Mouse (Mus musculus): Measurements from ENCODE around the gene 4930535I16Rik. TPM values are rescaled to one million over a fixed set of nuclear protein-coding genes. Genes with fewer than 3 reads are reported as not detected.

4930535I16Rik gene
- polyA plus RNA-seq, 1 experiment from 2014 or later = not detected

DNA sequence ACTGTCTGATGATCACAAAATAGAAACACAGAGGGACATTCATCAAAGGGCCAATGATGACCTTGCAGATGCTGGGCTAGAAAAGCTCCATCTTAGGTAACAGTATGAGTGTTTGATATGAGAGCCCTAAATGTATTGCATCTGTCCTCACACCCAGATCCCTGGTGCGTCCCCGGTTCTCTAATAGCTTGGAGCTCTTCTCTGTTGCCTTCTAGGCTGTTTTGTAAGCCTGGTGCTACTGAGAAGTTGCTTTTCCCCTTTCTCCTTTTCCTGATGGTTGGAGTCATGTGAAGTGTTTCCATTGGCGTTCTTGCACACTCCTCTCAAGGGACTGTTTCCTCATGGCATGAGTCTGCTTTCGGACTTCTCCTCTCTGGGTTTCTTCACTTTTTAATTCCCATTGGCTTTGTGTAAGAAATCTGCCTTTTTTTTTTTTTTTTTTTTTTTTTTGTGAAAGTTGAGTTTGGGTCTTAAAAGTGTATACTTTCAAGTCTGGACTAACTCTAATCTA is 3.3 kb upstream of the 4930535I16Rik start:
- no peak overlapping the region for H3K27ac ChIP-seq (replicated peaks; ENCODE audit: low read depth, low read length)
- H3K36me3 ChIP-seq (ENCODE audit: control insufficient read depth, insufficient read depth, low read length) = peaks cover 56% of the 10 kb centered on the region
- DNase-seq = no peak
- no peak overlapping the region for H3K4me2 ChIP-seq (ENCODE audit: low read length)
- no peak overlapping the region for H3K4me3 ChIP-seq (replicated peaks; ENCODE audit: low read depth, low read length)
- peaks cover 15% of the 10 kb centered on the region for H3K4me1 ChIP-seq (ENCODE audit: control insufficient read depth, insufficient read depth, low read length)
- no peak for ATAC-seq (ENCODE audit: low FRiP score, low TSS enrichment)
- no peak overlapping the region for H3K9ac ChIP-seq (replicated peaks; ENCODE audit: low read length)
- H3K9me3 ChIP-seq (ENCODE audit: control insufficient read depth, low read length) = no peaks in the 10 kb centered on the region
- WGBS = 95% methylated on average over 4 of the region's 4 CpGs
- no peaks in the 10 kb centered on the region for H3K27me3 ChIP-seq (ENCODE audit: control insufficient read depth, insufficient read depth, low read length)

DNA sequence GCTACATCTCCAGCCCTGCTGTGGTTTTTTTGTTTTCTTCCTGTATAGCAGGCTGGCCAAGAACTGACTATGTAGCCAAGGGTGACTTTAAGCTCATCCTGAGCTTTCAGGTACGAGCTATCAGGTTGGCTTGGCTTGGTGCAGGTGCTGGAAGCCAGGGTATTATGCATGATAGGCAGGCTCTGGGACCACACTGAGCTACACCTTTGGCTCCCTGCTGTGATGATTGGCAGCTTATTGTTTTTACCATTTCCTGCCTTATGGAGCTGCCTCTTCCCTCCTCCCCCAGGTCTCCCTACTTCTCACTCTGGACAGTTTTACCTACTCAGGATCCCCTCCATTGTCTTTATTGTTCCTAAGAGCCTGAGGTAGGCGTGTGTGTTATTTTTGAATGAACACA is 1.0 kb upstream of the 4930535I16Rik start:
- Histone ChIP-seq H3K4me2 (ENCODE audit: low read length) (peak overlapping the region; percentile 84), H3K27me3 (ENCODE audit: control insufficient read depth, insufficient read depth, low read length) (no peaks in the 10 kb centered on the region), H3K4me3 (replicated peaks; ENCODE audit: low read depth, low read length) (peak overlapping the region; percentile 98; the same call in 1 of the 2 replicates), H3K36me3 (ENCODE audit: control insufficient read depth, insufficient read depth, low read length) (peaks cover 34% of the 10 kb centered on the region), H3K9ac (replicated peaks; ENCODE audit: low read length) (peak overlapping the region; percentile 31; the same call in 1 of the 2 replicates), H3K27ac (replicated peaks; ENCODE audit: low read depth, low read length) (no peak overlapping the region), H3K9me3 (ENCODE audit: control insufficient read depth, low read length) (no peaks in the 10 kb centered on the region), H3K4me1 (ENCODE audit: control insufficient read depth, insufficient read depth, low read length) (peaks cover 24% of the 10 kb centered on the region)
- 68% methylated on average over 2 of the region's 2 CpGs for WGBS
- ATAC-seq (ENCODE audit: low FRiP score, low TSS enrichment) = no peak
- DNase-seq = no peak

DNA sequence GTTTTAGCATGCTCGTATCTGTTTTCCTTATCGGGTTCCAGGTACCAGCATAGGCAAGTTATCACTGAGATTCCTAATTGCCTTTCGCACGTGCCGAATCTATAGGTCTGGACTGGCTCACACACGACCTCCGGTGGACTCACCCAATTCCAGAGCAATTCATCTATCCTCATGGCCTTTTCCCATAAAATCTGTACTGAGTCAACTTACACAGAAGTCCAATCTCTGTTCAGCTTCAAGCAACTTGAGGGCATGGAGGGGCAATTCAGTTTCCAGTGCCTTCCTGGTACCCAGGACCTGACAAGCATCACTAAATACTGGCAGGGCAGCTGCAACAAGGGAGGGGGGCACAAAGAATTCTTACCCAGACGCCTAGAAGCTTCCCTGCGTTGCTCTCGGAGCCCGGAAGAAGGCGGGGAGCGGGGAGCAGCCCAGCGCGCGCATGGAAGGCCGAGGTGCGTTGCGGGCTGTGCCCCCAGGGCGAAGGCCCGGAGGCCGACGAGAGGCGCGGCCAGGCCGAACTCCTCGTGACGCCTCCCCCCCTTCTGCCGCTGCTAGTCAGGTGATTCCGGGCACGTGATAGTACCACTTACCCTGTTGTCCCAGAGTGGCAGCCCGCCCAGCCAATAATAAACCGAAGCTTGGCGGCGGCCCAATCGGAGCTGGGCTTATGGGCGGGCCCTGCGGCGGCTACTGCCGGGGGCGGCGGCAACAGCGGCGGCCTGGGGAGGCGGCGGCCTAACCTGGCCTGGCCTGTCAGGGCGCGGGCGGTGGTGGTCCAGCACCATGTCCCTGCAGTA is 874 bp downstream of the 4930535I16Rik start, which contains the start of gene Rragc:
TSS of gene Rragc (plus strand) at position 699 of the 800 bp plus-strand sequence.
- H3K4me1 ChIP-seq (ENCODE audit: control insufficient read depth, insufficient read depth, low read length) = peaks cover 24% of the 10 kb centered on the region
- under 1% methylated on average over 49 of the region's 49 CpGs for WGBS
- peak; percentile 100 for DNase-seq

DNA sequence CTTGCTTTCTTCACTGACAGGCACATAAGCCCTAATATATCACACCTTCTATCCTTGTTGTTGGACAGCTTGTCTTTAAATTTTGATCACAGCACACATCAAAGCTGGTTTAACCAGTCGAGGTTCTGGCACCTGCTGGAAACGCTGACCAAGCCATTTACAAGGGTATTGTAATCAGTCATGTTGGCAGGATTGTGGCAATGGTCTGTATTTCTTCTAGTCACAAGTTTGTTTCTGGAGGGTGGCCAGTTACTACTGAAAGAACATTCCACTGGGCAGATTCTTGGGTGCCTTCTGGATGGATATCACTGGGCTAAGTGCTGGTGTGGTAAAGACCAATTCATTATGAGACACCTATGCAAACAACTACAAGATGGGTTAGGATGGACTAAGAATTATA is 5.4 kb downstream of the 4930535I16Rik start:
- no peak overlapping the region for H3K9ac ChIP-seq (replicated peaks; ENCODE audit: low read length)
- 83% methylated on average over 2 of the region's 2 CpGs for WGBS
- H3K27ac ChIP-seq (replicated peaks; ENCODE audit: low read depth, low read length) = no peak overlapping the region
- H3K36me3 ChIP-seq (ENCODE audit: control insufficient read depth, insufficient read depth, low read length) = peaks cover 37% of the 10 kb centered on the region
- H3K4me1 ChIP-seq (ENCODE audit: control insufficient read depth, insufficient read depth, low read length) = peaks cover 15% of the 10 kb centered on the region
- H3K9me3 ChIP-seq (ENCODE audit: control insufficient read depth, low read length) = no peaks in the 10 kb centered on the region
- no peak for DNase-seq
- H3K4me3 ChIP-seq (replicated peaks; ENCODE audit: low read depth, low read length) = no peak overlapping the region
- no peak overlapping the region for H3K4me2 ChIP-seq (ENCODE audit: low read length)
- no peak for ATAC-seq (ENCODE audit: low FRiP score, low TSS enrichment)
- no peaks in the 10 kb centered on the region for H3K27me3 ChIP-seq (ENCODE audit: control insufficient read depth, insufficient read depth, low read length)

More for the DNA sequence above, 874 bp downstream of the 4930535I16Rik start, which contains the start of gene Rragc:
- Histone ChIP-seq H3K9ac (replicated peaks; ENCODE audit: low read length) (peak within 1 kb of the TSS; percentile 89), H3K27ac (replicated peaks; ENCODE audit: low read depth, low read length) (peak within 1 kb of the TSS; percentile 87), H3K4me2 (ENCODE audit: low read length) (peak within 1 kb of the TSS; percentile 84), H3K9me3 (ENCODE audit: control insufficient read depth, low read length) (no peaks in the 10 kb centered on the region), H3K4me3 (replicated peaks; ENCODE audit: low read depth, low read length) (peak within 1 kb of the TSS; percentile 98), H3K36me3 (ENCODE audit: control insufficient read depth, insufficient read depth, low read length) (peaks cover 35% of the 10 kb centered on the region), H3K27me3 (ENCODE audit: control insufficient read depth, insufficient read depth, low read length) (no peaks in the 10 kb centered on the region)
- peak; percentile 100 for ATAC-seq (ENCODE audit: low FRiP score, low TSS enrichment)

DNA sequence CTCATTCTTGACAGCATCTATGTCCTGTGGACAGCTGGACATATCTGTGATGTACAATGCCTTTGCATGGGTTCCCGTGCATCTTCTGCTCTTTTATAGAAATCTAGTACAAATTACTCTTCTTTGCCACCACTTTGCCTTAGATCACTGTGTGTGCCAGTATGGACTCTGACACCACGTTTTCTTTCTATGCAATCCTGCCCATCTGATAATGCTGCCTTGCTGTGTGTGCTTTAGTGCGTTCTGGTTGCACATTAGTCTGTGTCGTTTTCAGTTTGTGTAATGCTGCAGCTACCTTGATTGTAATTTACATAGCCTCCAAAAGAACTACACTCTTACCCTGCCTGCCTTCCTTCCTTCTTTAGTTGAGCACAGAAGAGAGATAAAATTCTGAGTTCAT is 6.3 kb downstream of the 4930535I16Rik start:
- H3K4me3 ChIP-seq (replicated peaks; ENCODE audit: low read depth, low read length) = no peak overlapping the region
- no peak overlapping the region for H3K27ac ChIP-seq (replicated peaks; ENCODE audit: low read depth, low read length)
- H3K4me1 ChIP-seq (ENCODE audit: control insufficient read depth, insufficient read depth, low read length) = peaks cover 13% of the 10 kb centered on the region
- no peaks in the 10 kb centered on the region for H3K27me3 ChIP-seq (ENCODE audit: control insufficient read depth, insufficient read depth, low read length)
- no peak overlapping the region for H3K9ac ChIP-seq (replicated peaks; ENCODE audit: low read length)
- ATAC-seq (ENCODE audit: low FRiP score, low TSS enrichment) (no peak), DNase-seq (no peak)
- no peaks in the 10 kb centered on the region for H3K9me3 ChIP-seq (ENCODE audit: control insufficient read depth, low read length)
- peaks cover 37% of the 10 kb centered on the region for H3K36me3 ChIP-seq (ENCODE audit: control insufficient read depth, insufficient read depth, low read length)
- WGBS = 88% methylated on average over 4 of the region's 4 CpGs
- no peak overlapping the region for H3K4me2 ChIP-seq (ENCODE audit: low read length)

DNA sequence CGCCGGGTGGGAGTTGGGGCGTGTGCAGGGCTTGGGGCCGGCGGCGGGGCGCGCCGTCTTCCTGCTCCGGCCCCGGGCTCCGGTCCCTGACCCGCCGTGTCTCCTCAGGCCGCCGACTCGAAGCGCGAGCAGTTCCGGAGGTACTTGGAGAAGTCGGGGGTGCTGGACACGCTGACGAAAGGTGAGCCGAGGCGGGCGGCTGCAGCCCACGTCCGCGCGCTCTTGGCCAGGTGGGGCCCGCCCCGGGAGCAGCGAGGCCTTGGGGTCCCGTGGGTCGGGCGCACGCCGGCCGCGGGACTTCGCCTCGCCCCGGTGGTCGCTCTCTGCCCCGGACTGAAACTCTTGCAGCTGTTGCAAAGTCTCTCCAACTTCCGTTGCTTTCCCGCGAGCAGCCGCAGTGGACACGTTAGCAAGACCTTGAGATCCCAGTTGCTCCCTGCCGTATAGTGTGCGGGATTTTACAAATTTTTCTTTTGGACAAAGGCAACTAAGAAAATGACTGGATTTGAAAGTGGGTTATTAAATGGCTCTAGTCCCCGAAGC is 12.6 kb downstream of the 4930535I16Rik start:
- peak overlapping the region; percentile 77 for H3K4me3 ChIP-seq (replicated peaks; ENCODE audit: low read depth, low read length)
- no peaks in the 10 kb centered on the region for H3K9me3 ChIP-seq (ENCODE audit: control insufficient read depth, low read length)
- H3K9ac ChIP-seq (replicated peaks; ENCODE audit: low read length) = peak overlapping the region; percentile 66
- WGBS = under 1% methylated on average over 46 of the region's 53 CpGs
- H3K4me1 ChIP-seq (ENCODE audit: control insufficient read depth, insufficient read depth, low read length) = peaks cover 8% of the 10 kb centered on the region; the same call in 1 of the 2 replicates
- peak overlapping the region; percentile 73 for H3K27ac ChIP-seq (replicated peaks; ENCODE audit: low read depth, low read length)
- DNase-seq (no peak), ATAC-seq (ENCODE audit: low FRiP score, low TSS enrichment) (no peak)
- H3K4me2 ChIP-seq (ENCODE audit: low read length) = peak overlapping the region; percentile 79
- peaks cover 12% of the 10 kb centered on the region; the same call in 1 of the 2 replicates for H3K36me3 ChIP-seq (ENCODE audit: control insufficient read depth, insufficient read depth, low read length)
- H3K27me3 ChIP-seq (ENCODE audit: control insufficient read depth, insufficient read depth, low read length) = no peaks in the 10 kb centered on the region

DNA sequence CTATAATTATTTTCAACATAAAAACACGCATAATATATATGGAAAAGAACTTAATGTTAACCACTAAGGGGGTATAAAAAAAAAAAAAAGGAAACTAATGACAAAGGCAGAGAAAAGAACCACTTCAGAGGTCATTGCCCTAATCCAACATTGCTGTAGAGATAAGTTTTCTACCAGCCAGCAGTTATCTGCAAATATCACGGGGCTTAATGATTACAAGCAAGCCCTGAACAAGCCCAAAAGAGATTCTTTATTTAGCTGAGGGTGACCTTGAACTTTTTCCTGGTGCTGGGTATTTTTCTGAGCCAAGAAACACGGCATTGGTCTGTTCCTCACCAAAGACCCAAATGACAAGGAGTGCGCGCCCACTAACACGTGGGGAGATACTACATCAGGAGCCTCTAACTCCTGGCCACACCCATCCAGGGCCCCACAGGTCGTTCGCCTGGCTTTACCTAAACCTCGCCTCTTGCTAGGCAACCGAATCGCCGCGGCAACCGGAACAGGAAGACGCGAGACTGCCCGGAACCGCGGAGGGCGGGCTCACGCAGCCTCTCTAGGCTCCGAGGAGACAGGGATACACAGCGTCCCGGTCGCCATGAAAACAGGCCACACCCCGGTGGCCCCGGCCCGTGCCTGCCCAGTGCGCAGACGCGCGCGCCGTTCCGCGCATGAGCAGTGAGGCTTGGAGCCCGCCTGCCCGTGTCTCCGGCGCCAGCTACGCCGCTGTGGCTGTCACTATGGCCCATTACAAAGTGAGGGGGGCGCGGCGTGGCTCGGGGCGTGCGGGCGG is 13.3 kb downstream of the 4930535I16Rik start, which contains the start of gene Mycbp:
TSS of gene Mycbp (plus strand) at position 500 of the 793 bp plus-strand sequence.
- ATAC-seq (ENCODE audit: low FRiP score, low TSS enrichment) (peak; percentile 100), DNase-seq (peak; percentile 99)
- H3K4me1 ChIP-seq (ENCODE audit: control insufficient read depth, insufficient read depth, low read length) = peaks cover 8% of the 10 kb centered on the region; the same call in 1 of the 2 replicates
- H3K27me3 ChIP-seq (ENCODE audit: control insufficient read depth, insufficient read depth, low read length) = no peaks in the 10 kb centered on the region
- under 1% methylated on average over 49 of the region's 49 CpGs for WGBS
- peak within 1 kb of the TSS; percentile 77 for H3K4me3 ChIP-seq (replicated peaks; ENCODE audit: low read depth, low read length)
- H3K27ac ChIP-seq (replicated peaks; ENCODE audit: low read depth, low read length) = peak within 1 kb of the TSS; percentile 73
- H3K9ac ChIP-seq (replicated peaks; ENCODE audit: low read length) = peak within 1 kb of the TSS; percentile 66
- peaks cover 6% of the 10 kb centered on the region; the same call in 1 of the 2 replicates for H3K36me3 ChIP-seq (ENCODE audit: control insufficient read depth, insufficient read depth, low read length)
- H3K9me3 ChIP-seq (ENCODE audit: control insufficient read depth, low read length) = no peaks in the 10 kb centered on the region
- peak within 1 kb of the TSS; percentile 79 for H3K4me2 ChIP-seq (ENCODE audit: low read length)

DNA sequence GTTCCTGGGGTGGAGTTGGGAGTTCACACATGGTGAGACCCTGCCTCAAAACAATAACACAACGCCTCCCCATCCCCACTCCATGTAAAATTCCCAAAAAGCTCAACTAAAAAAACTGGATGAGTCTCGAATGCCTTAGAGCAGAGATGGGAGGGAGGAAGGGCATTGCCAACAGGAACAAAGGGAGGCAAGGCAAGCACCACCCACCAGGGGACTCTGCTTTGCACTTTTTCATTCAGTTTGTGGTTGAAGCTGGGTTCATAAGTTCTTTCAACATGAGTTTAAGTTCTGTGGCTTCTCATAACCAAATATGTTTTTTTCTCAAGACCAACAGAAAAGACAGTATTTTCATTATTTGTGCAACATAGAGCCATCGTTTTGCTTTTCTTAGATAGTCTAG is 14.4 kb downstream of the 4930535I16Rik start:
- peaks cover 8% of the 10 kb centered on the region; the same call in 1 of the 2 replicates for H3K4me1 ChIP-seq (ENCODE audit: control insufficient read depth, insufficient read depth, low read length)
- H3K27ac ChIP-seq (replicated peaks; ENCODE audit: low read depth, low read length) = no peak overlapping the region
- DNase-seq = no peak
- WGBS = 78% methylated on average over 3 of the region's 3 CpGs
- no peak overlapping the region for H3K4me3 ChIP-seq (replicated peaks; ENCODE audit: low read depth, low read length)
- H3K27me3 ChIP-seq (ENCODE audit: control insufficient read depth, insufficient read depth, low read length) = no peaks in the 10 kb centered on the region
- H3K9ac ChIP-seq (replicated peaks; ENCODE audit: low read length) = no peak overlapping the region
- no peaks in the 10 kb centered on the region for H3K9me3 ChIP-seq (ENCODE audit: control insufficient read depth, low read length)
- ATAC-seq (ENCODE audit: low FRiP score, low TSS enrichment) = no peak
- H3K36me3 ChIP-seq (ENCODE audit: control insufficient read depth, insufficient read depth, low read length) = no peaks in the 10 kb centered on the region
- H3K4me2 ChIP-seq (ENCODE audit: low read length) = no peak overlapping the region
